ENCODE assay signal across 18 mouse cellular contexts in genomic region chr8:107120806-107121205, GRCm38 (mm10). TPM values are rescaled to one million over a fixed set of nuclear protein-coding genes. Genes with fewer than 3 reads are reported as not detected.
A peak's percentile ranks its signal among the peaks of the same experiment; 100 is the strongest.
DNase-seq lines count a peak whose midpoint lies in the region; ATAC-seq and TF ChIP-seq lines count a peak whose summit lies in the region.
"Had no signal": no experiment of that assay in that cellular context is flagged by ENCODE, and none has a peak within 500 bp of the region (broad histone marks: within the 10 kb centered on the region; RNA-seq: fewer than 3 reads in every experiment).

No protein-coding gene starts in this region.

- peaks cover 3% of the 10 kb centered on the region for H3K4me1 ChIP-seq in forebrain, embryonic 11.5 days (replicated peaks; ENCODE audit: control insufficient read depth, insufficient read depth, low read length)
- H3K4me1 ChIP-seq in forebrain, embryonic 14.5 days (ENCODE audit: control insufficient read depth, insufficient read depth, low read length), result no peaks in the 10 kb centered on the region
- H3K4me1 ChIP-seq in liver, embryonic 12.5 days, result peaks cover 13% of the 10 kb centered on the region
- peaks cover 45% of the 10 kb centered on the region for H3K4me1 ChIP-seq in E14TG2a.4 (replicated peaks; ENCODE audit: low read depth, low read length)

- H3K36me3 ChIP-seq in forebrain, embryonic 11.5 days (ENCODE audit: control insufficient read depth, insufficient read depth, low read length), result no peaks in the 10 kb centered on the region
- no peaks in the 10 kb centered on the region for H3K36me3 ChIP-seq in forebrain, embryonic 14.5 days (ENCODE audit: control insufficient read depth, insufficient read depth, low read length)
- no peaks in the 10 kb centered on the region for H3K36me3 ChIP-seq in liver, embryonic 12.5 days
- no peaks in the 10 kb centered on the region for H3K36me3 ChIP-seq in E14TG2a.4 (ENCODE audit: insufficient read depth, low read length)
- H3K36me3 ChIP-seq: heart, embryonic 15.5 days; limb, embryonic 12.5 days; neural tube, embryonic 15.5 days had no signal

- H3K4me3 ChIP-seq in forebrain, embryonic 11.5 days (ENCODE audit: low read depth, low read length), result no peak overlapping the region
- no peak overlapping the region for H3K4me3 ChIP-seq in forebrain, embryonic 14.5 days (ENCODE audit: low read depth, low read length)
- H3K4me3 ChIP-seq in liver, embryonic 12.5 days, result no peak overlapping the region
- no peak overlapping the region for H3K4me3 ChIP-seq in E14TG2a.4 (replicated peaks; ENCODE audit: low read length)
- H3K4me3 ChIP-seq: heart, embryonic 15.5 days; left cerebral cortex, adult 2 months; limb, embryonic 12.5 days; megakaryocyte, embryonic 14.5 days; neural tube, embryonic 15.5 days had no signal

- TF ChIP-seq CTCF in E14TG2a.4 (conservative IDR thresholded peaks at IDR 0.05; ENCODE audit: low read length), result peak; percentile 83

- DNase-seq in forebrain, embryonic 11.5 days (ENCODE audit: low spot score), result peak; percentile 44
- no peak for DNase-seq in forebrain, embryonic 14.5 days (ENCODE audit: low spot score)
- peak; percentile 32 for DNase-seq in liver
- DNase-seq in induced T-regulatory cell, adult 2 months (ENCODE audit: low read depth), result peak; percentile 32
- no peak for DNase-seq in embryo, embryonic 11 days
- DNase-seq: cerebellum, postnatal 36 days; heart, adult 11 months; kidney, adult 9 months had no signal

- ATAC-seq in forebrain, embryonic 11.5 days (replicated peaks; ENCODE audit: low FRiP score), result no peak
- no peak for ATAC-seq in forebrain, embryonic 14.5 days
- no peak for ATAC-seq in liver, embryonic 12.5 days
- ATAC-seq in erythroblast, adult 5-6 weeks (replicated peaks; ENCODE audit: low FRiP score, poor library complexity, severe bottlenecking), result no peak

- no peak overlapping the region for H3K9ac ChIP-seq in forebrain, embryonic 11.5 days (ENCODE audit: low read length)
- H3K9ac ChIP-seq in forebrain, embryonic 14.5 days (ENCODE audit: low read length), result no peak overlapping the region
- no peak overlapping the region for H3K9ac ChIP-seq in liver, embryonic 12.5 days
- H3K9ac ChIP-seq: heart, embryonic 15.5 days; hindbrain, embryonic 14.5 days; limb, embryonic 12.5 days; neural tube, embryonic 15.5 days had no signal

- no peak overlapping the region for H3K27ac ChIP-seq in forebrain, embryonic 11.5 days (ENCODE audit: low read depth, low read length)
- no peak overlapping the region for H3K27ac ChIP-seq in forebrain, embryonic 14.5 days (ENCODE audit: low read depth, low read length)
- H3K27ac ChIP-seq in liver, embryonic 12.5 days, result no peak overlapping the region
- H3K27ac ChIP-seq: heart, embryonic 15.5 days; hindbrain, embryonic 14.5 days; left cerebral cortex, adult 2 months; limb, embryonic 12.5 days; neural tube, embryonic 15.5 days had no signal

- no peak overlapping the region for H3K4me2 ChIP-seq in forebrain, embryonic 11.5 days (ENCODE audit: low read depth, low read length, severe bottlenecking)
- no peak overlapping the region for H3K4me2 ChIP-seq in forebrain, embryonic 14.5 days (ENCODE audit: low read length)
- no peak overlapping the region for H3K4me2 ChIP-seq in liver, embryonic 12.5 days
- H3K4me2 ChIP-seq: heart, embryonic 15.5 days; hindbrain, embryonic 14.5 days; limb, embryonic 12.5 days; neural tube, embryonic 15.5 days had no signal

- H3K27me3 ChIP-seq in forebrain, embryonic 11.5 days (ENCODE audit: control insufficient read depth, insufficient read depth, low read length), result no peaks in the 10 kb centered on the region
- H3K27me3 ChIP-seq in forebrain, embryonic 14.5 days (replicated peaks; ENCODE audit: control insufficient read depth, insufficient read depth, low read length), result no peaks in the 10 kb centered on the region
- H3K27me3 ChIP-seq in liver, embryonic 12.5 days (replicated peaks), result no peaks in the 10 kb centered on the region
- H3K27me3 ChIP-seq in E14TG2a.4 (ENCODE audit: insufficient read depth, low read length), result no peaks in the 10 kb centered on the region
- H3K27me3 ChIP-seq: heart, embryonic 15.5 days; limb, embryonic 12.5 days; neural tube, embryonic 15.5 days had no signal

- H3K9me3 ChIP-seq in forebrain, embryonic 11.5 days (ENCODE audit: control insufficient read depth, low read length), result no peaks in the 10 kb centered on the region
- H3K9me3 ChIP-seq in forebrain, embryonic 14.5 days (replicated peaks; ENCODE audit: control insufficient read depth, low read length), result no peaks in the 10 kb centered on the region
- H3K9me3 ChIP-seq in liver, embryonic 12.5 days (replicated peaks), result no peaks in the 10 kb centered on the region
- no peaks in the 10 kb centered on the region for H3K9me3 ChIP-seq in E14TG2a.4 (ENCODE audit: low read length)
- H3K9me3 ChIP-seq: limb, embryonic 12.5 days; neural tube, embryonic 15.5 days had no signal

RNA-seq across cellular contexts. Expression of gene Terf2, which starts 24.5 kb away (rescaled TPM):
- polyA plus RNA-seq in forebrain, embryonic 11.5 days (2014; fragmentation: Nextera tagmentation; extraction: Ambion mirVana), result 15.9 and 18.3 TPM in 2 replicates
- 19.2 and 19.9 TPM in 2 replicates for polyA plus RNA-seq in forebrain, embryonic 14.5 days (2014; fragmentation: Nextera tagmentation; extraction: Ambion mirVana)
- polyA plus RNA-seq in liver, embryonic 12.5 days (2016; fragmentation: Nextera tagmentation; extraction: Ambion mirVana), result 9.2 and 11.5 TPM in 2 replicates
- 9.2 and 14.2 TPM in 2 replicates for total RNA-seq in erythroblast, adult 5-6 weeks (2015; ENCODE audit: low replicate concordance)
- 12.9 and 15.5 TPM in 2 replicates for total RNA-seq in erythroblast, adult 5-6 weeks (2017; ENCODE audit: low replicate concordance)

RNA-seq across cellular contexts. Expression of gene Cyb5b, which starts 29.6 kb away (rescaled TPM):
- polyA plus RNA-seq in forebrain, embryonic 11.5 days (2014; fragmentation: Nextera tagmentation; extraction: Ambion mirVana), result 168 and 173 TPM in 2 replicates
- 108 and 118 TPM in 2 replicates for polyA plus RNA-seq in forebrain, embryonic 14.5 days (2014; fragmentation: Nextera tagmentation; extraction: Ambion mirVana)
- 51.8 and 52.5 TPM in 2 replicates for polyA plus RNA-seq in liver, embryonic 12.5 days (2016; fragmentation: Nextera tagmentation; extraction: Ambion mirVana)
- 10.2 and 21.3 TPM in 2 replicates for total RNA-seq in erythroblast, adult 5-6 weeks (2015; ENCODE audit: low replicate concordance)
- 8.1 and 12.8 TPM in 2 replicates for total RNA-seq in erythroblast, adult 5-6 weeks (2017; ENCODE audit: low replicate concordance)

RNA-seq across cellular contexts. Expression of gene Tmed6, which starts 55.4 kb away (rescaled TPM):
- not detected in 2 replicates for polyA plus RNA-seq in forebrain, embryonic 11.5 days (2014; fragmentation: Nextera tagmentation; extraction: Ambion mirVana)
- polyA plus RNA-seq in forebrain, embryonic 14.5 days (2014; fragmentation: Nextera tagmentation; extraction: Ambion mirVana), result not detected in 2 replicates
- 5.6 and 5.7 TPM in 2 replicates for polyA plus RNA-seq in liver, embryonic 12.5 days (2016; fragmentation: Nextera tagmentation; extraction: Ambion mirVana)
- not detected in 2 replicates for total RNA-seq in erythroblast, adult 5-6 weeks (2015; ENCODE audit: low replicate concordance)
- not detected in 2 replicates for total RNA-seq in erythroblast, adult 5-6 weeks (2017; ENCODE audit: low replicate concordance)
- total RNA-seq: left cerebral cortex, adult 2 months had no signal
- polyA plus RNA-seq: embryonic facial prominence, embryonic 11.5 days; heart, embryonic 15.5 days; hindbrain, embryonic 14.5 days; limb, embryonic 12.5 days; neural tube, embryonic 15.5 days had no signal

Comparison
In these comparisons a context has a peak if more than half of its experiments do, and no peak if none do; other contexts are left out.
1. DNase-seq: peak in forebrain, embryonic 11.5 days (single experiment), liver (single experiment) and induced T-regulatory cell, adult 2 months (single experiment); none in forebrain, embryonic 14.5 days (single experiment) and embryo, embryonic 11 days (single experiment).